12 mouse cellular contexts compared by ENCODE assay signal in the genomic region with DNA sequence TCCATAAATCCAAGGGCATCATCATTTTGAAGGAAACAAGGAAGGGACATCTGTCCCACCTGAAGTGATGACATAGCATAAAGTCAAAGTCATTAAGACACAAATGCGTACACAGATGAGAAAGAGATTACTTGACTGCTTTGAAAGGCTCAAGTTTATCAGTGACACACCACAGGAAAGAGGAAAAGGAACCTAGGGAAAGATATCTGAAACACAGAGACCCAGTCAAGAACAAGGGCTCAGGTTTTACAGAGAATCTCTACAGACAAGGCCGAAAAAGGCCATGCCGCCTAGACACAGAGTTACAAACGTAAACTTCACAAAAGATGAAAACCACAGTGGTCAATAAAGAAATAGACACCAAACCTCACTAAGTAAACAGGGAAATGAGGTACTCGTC.
"Had no signal": no experiment of that assay in that cellular context is flagged by ENCODE, and none has a peak within 500 bp of the region (broad histone marks: within the 10 kb centered on the region; RNA-seq: fewer than 3 reads in every experiment).

No protein-coding gene starts in this region.

- H3K9me3 ChIP-seq: midbrain, embryonic 13.5 days; midbrain, embryonic 15.5 days; neural tube, embryonic 12.5 days; stomach, embryonic 15.5 days had no signal

- H3K4me3 ChIP-seq: midbrain, embryonic 13.5 days; midbrain, embryonic 15.5 days; neural tube, embryonic 12.5 days; stomach, embryonic 15.5 days had no signal

- H3K4me1 ChIP-seq: midbrain, embryonic 13.5 days; midbrain, embryonic 15.5 days; neural tube, embryonic 12.5 days; stomach, embryonic 15.5 days had no signal

- H3K27me3 ChIP-seq: midbrain, embryonic 15.5 days; neural tube, embryonic 12.5 days had no signal

- H3K27ac ChIP-seq: midbrain, embryonic 13.5 days; midbrain, embryonic 15.5 days; neural tube, embryonic 12.5 days; stomach, embryonic 15.5 days had no signal

- ATAC-seq: midbrain, embryonic 13.5 days; midbrain, embryonic 15.5 days had no signal

- H3K36me3 ChIP-seq: midbrain, embryonic 13.5 days; midbrain, embryonic 15.5 days; neural tube, embryonic 12.5 days; stomach, embryonic 15.5 days had no signal

- H3K9ac ChIP-seq: lung, embryonic 14.5 days; midbrain, embryonic 13.5 days; midbrain, embryonic 15.5 days; neural tube, embryonic 12.5 days; stomach, embryonic 15.5 days had no signal

- DNase-seq: lung, adult 18-20 months; lung, postnatal 10 days; lung, postnatal 4 days; right cerebral cortex, postnatal 14 days; thymus, adult 18-20 months; thymus, postnatal 14 days; thymus, postnatal 36 days had no signal
